Mouse (Mus musculus): ENCODE results near the gene Sema6b. TPM values are rescaled to one million over a fixed set of nuclear protein-coding genes. Genes with fewer than 3 reads are reported as not detected.

Sema6b gene
- polyA plus RNA-seq, 1 experiment from 2014 or later, result 16.4 TPM

DNA sequence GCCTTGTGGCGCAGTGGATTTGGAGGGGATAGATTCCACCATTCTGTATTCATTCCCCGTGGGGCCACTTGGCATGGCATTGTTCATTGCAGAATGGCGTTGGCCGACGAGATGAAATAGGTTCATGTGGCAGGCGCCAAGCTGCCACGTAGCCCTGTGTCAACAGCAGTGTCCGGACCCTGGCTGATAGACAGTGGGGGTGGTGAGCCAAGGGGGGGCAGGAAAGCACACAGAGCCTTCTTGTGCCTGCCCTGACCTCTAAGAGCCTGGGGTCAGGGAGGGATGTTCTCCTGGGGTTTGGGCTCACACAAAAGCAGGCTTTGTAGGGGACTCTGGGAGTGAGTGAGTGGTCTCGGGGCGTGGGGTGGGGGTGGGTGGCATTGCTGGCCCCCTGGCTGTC is 30.5 kb upstream of the Sema6b start:
- 18% methylated on average over 10 of the region's 10 CpGs for WGBS
- Histone ChIP-seq H3K4me3 (replicated peaks; ENCODE audit: low read depth, low read length) (no peak overlapping the region), H3K27ac (replicated peaks; ENCODE audit: low read depth, low read length) (no peak overlapping the region), H3K27me3 (ENCODE audit: control insufficient read depth, insufficient read depth, low read length) (no peaks in the 10 kb centered on the region), H3K4me2 (ENCODE audit: low read length) (no peak overlapping the region), H3K9me3 (ENCODE audit: control insufficient read depth, low read length) (no peaks in the 10 kb centered on the region), H3K4me1 (ENCODE audit: control insufficient read depth, insufficient read depth, low read length) (no peaks in the 10 kb centered on the region), H3K9ac (replicated peaks; ENCODE audit: low read length) (no peak overlapping the region; the same call in 1 of the 2 replicates), H3K36me3 (ENCODE audit: control insufficient read depth, insufficient read depth, low read length) (peaks cover 12% of the 10 kb centered on the region)
- ATAC-seq (ENCODE audit: low FRiP score, low TSS enrichment) (no peak), DNase-seq (peak; percentile 40)

DNA sequence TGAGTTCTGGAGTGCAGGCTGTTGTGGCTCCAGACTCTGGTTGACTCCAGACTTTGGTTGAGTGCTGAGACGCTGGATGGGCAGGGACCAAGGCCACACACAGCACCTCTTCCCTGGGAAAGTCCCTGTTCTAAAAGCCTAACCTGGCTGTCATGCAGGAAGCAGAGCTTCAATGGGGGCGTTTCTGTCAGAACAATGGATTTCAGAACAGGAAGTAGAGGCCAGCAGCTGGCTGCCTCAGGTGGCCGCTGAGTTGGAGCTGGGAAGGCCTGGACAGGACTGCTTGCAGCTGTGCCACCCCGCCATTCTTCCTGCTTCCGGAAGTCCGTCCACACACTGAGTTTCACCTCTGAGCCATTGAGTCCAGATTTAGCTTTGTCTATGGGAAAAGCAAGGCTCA is 29.7 kb upstream of the Sema6b start:
- Histone ChIP-seq H3K4me3 (replicated peaks; ENCODE audit: low read depth, low read length) (no peak overlapping the region), H3K9me3 (ENCODE audit: control insufficient read depth, low read length) (no peaks in the 10 kb centered on the region), H3K27me3 (ENCODE audit: control insufficient read depth, insufficient read depth, low read length) (no peaks in the 10 kb centered on the region), H3K27ac (replicated peaks; ENCODE audit: low read depth, low read length) (no peak overlapping the region), H3K9ac (replicated peaks; ENCODE audit: low read length) (no peak overlapping the region), H3K36me3 (ENCODE audit: control insufficient read depth, insufficient read depth, low read length) (peaks cover 4% of the 10 kb centered on the region; the same call in 1 of the 2 replicates), H3K4me1 (ENCODE audit: control insufficient read depth, insufficient read depth, low read length) (no peaks in the 10 kb centered on the region), H3K4me2 (ENCODE audit: low read length) (no peak overlapping the region)
- WGBS, result 70% methylated on average over 6 of the region's 6 CpGs
- ATAC-seq (ENCODE audit: low FRiP score, low TSS enrichment) (no peak), DNase-seq (no peak)

DNA sequence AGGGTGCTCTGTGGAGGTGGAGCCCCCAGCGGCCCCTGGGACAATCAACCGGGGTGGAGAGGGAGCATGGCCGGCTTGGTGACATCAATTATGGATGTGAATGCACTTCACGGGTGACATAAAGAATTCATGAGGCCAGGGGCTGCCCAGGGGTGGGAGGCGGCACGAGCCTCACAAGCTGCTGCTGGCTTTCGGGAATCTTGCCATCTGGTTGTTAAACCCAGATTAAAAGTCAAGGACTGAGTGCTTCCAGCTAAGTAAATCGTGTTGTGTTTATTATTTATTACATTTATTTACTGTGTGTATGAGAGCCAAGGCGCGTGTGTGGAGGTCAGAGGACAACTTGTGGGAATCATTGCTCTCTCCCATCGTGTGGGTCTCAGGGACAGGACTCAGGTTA is 25.5 kb upstream of the Sema6b start:
- peak overlapping the region; percentile 26; the same call in 1 of the 2 replicates for H3K27ac ChIP-seq (replicated peaks; ENCODE audit: low read depth, low read length)

DNA sequence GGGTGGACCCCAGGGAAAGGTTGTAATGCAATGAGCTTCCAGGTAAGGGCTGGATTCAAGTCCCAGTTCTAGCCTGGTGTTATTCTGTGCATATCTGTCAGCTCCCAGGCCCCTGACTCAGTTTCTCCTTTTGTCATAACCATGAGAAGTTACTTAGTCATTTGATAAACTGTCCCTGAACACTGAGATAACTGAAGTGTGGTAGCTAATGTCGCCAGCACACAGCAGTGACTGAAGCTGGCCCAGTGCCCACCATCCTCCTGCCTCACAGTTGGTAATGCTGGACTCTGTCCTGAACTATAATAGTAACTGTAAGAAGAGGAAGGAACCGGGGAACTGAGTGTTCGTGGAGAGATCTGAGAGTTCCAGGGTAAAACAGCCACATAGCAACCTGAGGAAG is 24.4 kb upstream of the Sema6b start:
- 84% methylated on average over 3 of the region's 3 CpGs for WGBS

More for the DNA sequence above, 25.5 kb upstream of the Sema6b start:
- ATAC-seq (ENCODE audit: low FRiP score, low TSS enrichment) (no peak; the same call in 1 of the 2 replicates), DNase-seq (peak; percentile 61)
- 36% methylated on average over 11 of the region's 11 CpGs for WGBS
- Histone ChIP-seq H3K9me3 (ENCODE audit: control insufficient read depth, low read length) (no peaks in the 10 kb centered on the region), H3K4me1 (ENCODE audit: control insufficient read depth, insufficient read depth, low read length) (peaks cover 6% of the 10 kb centered on the region), H3K4me3 (replicated peaks; ENCODE audit: low read depth, low read length) (no peak overlapping the region), H3K27me3 (ENCODE audit: control insufficient read depth, insufficient read depth, low read length) (no peaks in the 10 kb centered on the region; the same call in 1 of the 2 replicates), H3K4me2 (ENCODE audit: low read length) (no peak overlapping the region), H3K9ac (replicated peaks; ENCODE audit: low read length) (no peak overlapping the region), H3K36me3 (ENCODE audit: control insufficient read depth, insufficient read depth, low read length) (no peaks in the 10 kb centered on the region)

DNA sequence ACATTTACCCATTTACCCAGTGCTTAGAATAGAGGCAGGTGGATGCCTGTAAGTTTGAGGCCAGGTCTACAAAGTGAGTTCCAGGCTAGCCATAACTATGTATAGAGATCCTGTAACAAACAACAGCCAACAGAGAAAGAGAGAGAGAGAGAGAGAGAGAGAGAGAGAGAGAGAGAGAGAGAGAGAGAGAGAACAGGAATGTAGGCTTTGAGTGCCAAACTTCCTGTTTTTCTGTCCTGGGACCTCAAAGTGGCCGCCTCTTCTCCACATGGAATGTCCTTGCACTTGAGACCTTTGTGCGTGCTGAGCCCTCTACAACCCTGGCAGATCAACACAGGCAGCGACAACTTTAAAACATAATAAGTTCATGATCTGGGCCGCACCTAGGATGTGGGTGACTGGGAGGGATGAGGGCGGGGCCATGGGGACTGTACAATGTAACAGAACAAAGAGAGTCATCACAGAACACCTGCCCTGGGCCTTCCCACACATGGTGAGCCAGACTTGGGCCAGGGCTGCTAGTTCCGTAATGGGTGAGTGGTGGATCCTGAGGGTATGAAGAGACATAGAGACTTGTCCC is 23.5 kb upstream of the Sema6b start:
- no peak for DNase-seq
- H3K27me3 ChIP-seq (ENCODE audit: control insufficient read depth, insufficient read depth, low read length), result no peaks in the 10 kb centered on the region; the same call in 1 of the 2 replicates
- H3K4me3 ChIP-seq (replicated peaks; ENCODE audit: low read depth, low read length), result no peak overlapping the region
- H3K4me1 ChIP-seq (ENCODE audit: control insufficient read depth, insufficient read depth, low read length), result peaks cover 6% of the 10 kb centered on the region
- no peak overlapping the region for H3K27ac ChIP-seq (replicated peaks; ENCODE audit: low read depth, low read length)
- WGBS, result 82% methylated on average over 6 of the region's 6 CpGs
- no peaks in the 10 kb centered on the region for H3K36me3 ChIP-seq (ENCODE audit: control insufficient read depth, insufficient read depth, low read length)
- H3K4me2 ChIP-seq (ENCODE audit: low read length), result no peak overlapping the region
- H3K9me3 ChIP-seq (ENCODE audit: control insufficient read depth, low read length), result no peaks in the 10 kb centered on the region
- ATAC-seq (ENCODE audit: low FRiP score, low TSS enrichment), result no peak
- H3K9ac ChIP-seq (replicated peaks; ENCODE audit: low read length), result no peak overlapping the region

More for the DNA sequence above, 24.4 kb upstream of the Sema6b start:
- H3K27ac ChIP-seq (replicated peaks; ENCODE audit: low read depth, low read length), result no peak overlapping the region
- ATAC-seq (ENCODE audit: low FRiP score, low TSS enrichment) (no peak), DNase-seq (no peak)
- H3K4me2 ChIP-seq (ENCODE audit: low read length), result no peak overlapping the region
- H3K4me3 ChIP-seq (replicated peaks; ENCODE audit: low read depth, low read length), result no peak overlapping the region
- no peaks in the 10 kb centered on the region; the same call in 1 of the 2 replicates for H3K27me3 ChIP-seq (ENCODE audit: control insufficient read depth, insufficient read depth, low read length)
- no peaks in the 10 kb centered on the region for H3K9me3 ChIP-seq (ENCODE audit: control insufficient read depth, low read length)
- H3K9ac ChIP-seq (replicated peaks; ENCODE audit: low read length), result no peak overlapping the region
- peaks cover 6% of the 10 kb centered on the region for H3K4me1 ChIP-seq (ENCODE audit: control insufficient read depth, insufficient read depth, low read length)
- no peaks in the 10 kb centered on the region for H3K36me3 ChIP-seq (ENCODE audit: control insufficient read depth, insufficient read depth, low read length)

DNA sequence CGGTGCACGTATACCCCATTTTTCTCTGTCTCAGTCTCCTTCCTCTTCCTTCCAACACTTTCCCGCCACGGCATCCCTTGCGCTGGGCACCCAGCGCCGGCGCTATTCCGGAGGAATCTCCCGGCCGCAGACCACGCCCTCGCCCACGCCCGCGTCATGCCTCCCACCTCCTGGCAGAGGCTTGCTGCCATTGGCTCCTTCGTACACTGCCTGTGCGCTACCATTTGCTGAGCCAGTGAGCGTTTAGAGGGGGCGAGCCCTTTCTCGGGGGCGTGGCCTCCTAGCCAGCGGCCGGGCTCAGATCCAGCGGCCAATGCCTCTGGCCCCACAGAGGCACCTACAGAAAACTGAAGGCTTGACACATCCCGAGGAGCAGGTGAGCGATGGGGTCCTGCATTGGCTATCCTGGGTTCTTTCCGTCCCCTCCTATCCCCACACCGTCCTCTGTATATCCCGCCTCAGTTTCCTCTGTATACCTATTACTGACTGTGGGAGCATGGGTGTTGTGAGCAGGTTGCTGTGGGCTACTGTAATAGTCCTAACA is 22.2 kb upstream of the Sema6b start, which contains the start of gene Tnfaip8l1:
Tnfaip8l1 (plus strand) TSS at position 247 of the 544 bp plus-strand sequence.
- no peaks in the 10 kb centered on the region; the same call in 1 of the 2 replicates for H3K27me3 ChIP-seq (ENCODE audit: control insufficient read depth, insufficient read depth, low read length)
- H3K9me3 ChIP-seq (ENCODE audit: control insufficient read depth, low read length), result no peaks in the 10 kb centered on the region
- WGBS, result 1% methylated on average over 30 of the region's 30 CpGs
- peak within 1 kb of the TSS; percentile 61 for H3K9ac ChIP-seq (replicated peaks; ENCODE audit: low read length)
- peaks cover 6% of the 10 kb centered on the region for H3K4me1 ChIP-seq (ENCODE audit: control insufficient read depth, insufficient read depth, low read length)
- DNase-seq (peak; percentile 95), ATAC-seq (ENCODE audit: low FRiP score, low TSS enrichment) (peak; percentile 96)
- peak within 1 kb of the TSS; percentile 43 for H3K4me3 ChIP-seq (replicated peaks; ENCODE audit: low read depth, low read length)
- H3K36me3 ChIP-seq (ENCODE audit: control insufficient read depth, insufficient read depth, low read length), result no peaks in the 10 kb centered on the region
- H3K27ac ChIP-seq (replicated peaks; ENCODE audit: low read depth, low read length), result 0 out of 2 replicates have a peak within 1 kb of the TSS, but pooled peaks have one; percentile 13
- peak within 1 kb of the TSS; percentile 58 for H3K4me2 ChIP-seq (ENCODE audit: low read length)

DNA sequence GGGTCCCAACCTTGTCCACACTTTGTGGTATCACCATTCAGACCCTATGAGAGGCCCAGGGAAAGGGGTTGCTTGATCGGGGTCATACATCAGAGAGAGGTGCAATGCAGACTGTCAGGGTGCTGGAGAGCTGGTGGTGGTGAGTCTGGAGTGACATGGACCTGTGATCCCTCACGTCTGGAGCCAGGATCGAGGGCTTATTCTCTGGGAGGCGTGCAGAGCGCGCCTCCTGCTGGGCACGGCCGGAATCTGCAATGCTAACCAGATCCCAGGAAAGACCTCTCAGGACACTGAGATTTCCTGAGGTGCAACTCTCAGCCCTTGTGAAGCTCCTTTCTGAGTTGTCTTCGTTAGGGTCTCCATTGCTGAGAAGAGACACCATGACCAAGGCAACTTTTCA is 19.6 kb upstream of the Sema6b start:
- H3K27ac ChIP-seq (replicated peaks; ENCODE audit: low read depth, low read length), result no peak overlapping the region
- H3K4me1 ChIP-seq (ENCODE audit: control insufficient read depth, insufficient read depth, low read length), result peaks cover 6% of the 10 kb centered on the region
- H3K4me2 ChIP-seq (ENCODE audit: low read length), result no peak overlapping the region
- H3K4me3 ChIP-seq (replicated peaks; ENCODE audit: low read depth, low read length), result no peak overlapping the region
- H3K36me3 ChIP-seq (ENCODE audit: control insufficient read depth, insufficient read depth, low read length), result no peaks in the 10 kb centered on the region
- DNase-seq, result peak; percentile 83
- 3% methylated on average over 9 of the region's 9 CpGs for WGBS
- no peak overlapping the region for H3K9ac ChIP-seq (replicated peaks; ENCODE audit: low read length)
- no peaks in the 10 kb centered on the region for H3K9me3 ChIP-seq (ENCODE audit: control insufficient read depth, low read length)
- no peak for ATAC-seq (ENCODE audit: low FRiP score, low TSS enrichment)
- H3K27me3 ChIP-seq (ENCODE audit: control insufficient read depth, insufficient read depth, low read length), result no peaks in the 10 kb centered on the region; the same call in 1 of the 2 replicates

DNA sequence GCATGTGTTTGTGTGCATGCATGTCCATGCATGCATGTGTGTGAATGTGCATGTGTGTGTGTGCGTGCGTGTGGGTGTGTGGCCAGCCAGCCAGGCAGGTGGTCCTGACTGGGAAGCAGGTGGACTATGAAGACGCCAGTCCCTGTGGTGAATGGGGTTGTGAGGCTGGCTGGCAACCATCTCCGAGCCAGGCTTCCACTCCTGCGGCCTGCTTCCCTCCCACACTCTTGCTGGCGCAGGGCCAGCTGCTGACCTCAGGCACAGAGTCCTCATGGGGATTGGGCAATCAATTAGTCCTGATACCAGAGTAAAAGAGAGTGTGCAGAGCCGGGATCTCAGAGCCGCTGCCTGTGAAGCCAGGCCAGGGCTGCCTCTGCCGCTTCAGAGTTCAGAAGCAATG is 13.5 kb upstream of the Sema6b start:
- DNase-seq (peak; percentile 84), ATAC-seq (ENCODE audit: low FRiP score, low TSS enrichment) (peak; percentile 27; the same call in 1 of the 2 replicates)
- WGBS, result 24% methylated on average over 9 of the region's 9 CpGs
- H3K4me1 ChIP-seq (ENCODE audit: control insufficient read depth, insufficient read depth, low read length), result 0 out of 2 replicates have a peak, but pooled peaks cover 6% of the 10 kb centered on the region
- 0 out of 2 replicates have a peak overlapping the region, but pooled peaks have one; percentile 38 for H3K27ac ChIP-seq (replicated peaks; ENCODE audit: low read depth, low read length)
- H3K9ac ChIP-seq (replicated peaks; ENCODE audit: low read length), result no peak overlapping the region
- H3K36me3 ChIP-seq (ENCODE audit: control insufficient read depth, insufficient read depth, low read length), result no peaks in the 10 kb centered on the region
- H3K27me3 ChIP-seq (ENCODE audit: control insufficient read depth, insufficient read depth, low read length), result no peaks in the 10 kb centered on the region
- H3K4me3 ChIP-seq (replicated peaks; ENCODE audit: low read depth, low read length), result no peak overlapping the region
- no peak overlapping the region for H3K4me2 ChIP-seq (ENCODE audit: low read length)
- H3K9me3 ChIP-seq (ENCODE audit: control insufficient read depth, low read length), result no peaks in the 10 kb centered on the region

DNA sequence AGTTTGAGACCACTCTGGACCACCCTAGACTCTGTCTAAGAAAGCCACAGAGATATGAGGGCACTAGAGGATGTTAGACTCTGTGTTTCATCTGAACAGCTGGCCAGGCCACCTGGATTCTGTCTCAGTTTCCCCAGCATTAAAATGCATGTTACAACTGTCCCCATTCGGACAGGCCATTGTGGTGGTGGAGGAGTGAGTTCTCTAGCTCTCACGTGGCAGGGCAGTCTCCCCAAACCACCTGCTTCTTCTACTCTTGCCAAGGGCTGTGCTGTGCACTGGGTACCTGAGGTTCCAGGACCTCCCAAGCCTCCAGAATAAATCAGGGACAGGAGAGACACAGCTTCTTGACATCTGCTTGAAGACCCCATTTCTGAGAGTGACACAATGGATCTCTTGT is 9.8 kb upstream of the Sema6b start:
- H3K9ac ChIP-seq (replicated peaks; ENCODE audit: low read length), result no peak overlapping the region
- H3K27ac ChIP-seq (replicated peaks; ENCODE audit: low read depth, low read length), result no peak overlapping the region
- ATAC-seq (ENCODE audit: low FRiP score, low TSS enrichment), result no peak
- DNase-seq, result no peak
- no peaks in the 10 kb centered on the region for H3K36me3 ChIP-seq (ENCODE audit: control insufficient read depth, insufficient read depth, low read length)
- no peaks in the 10 kb centered on the region for H3K9me3 ChIP-seq (ENCODE audit: control insufficient read depth, low read length)
- H3K4me1 ChIP-seq (ENCODE audit: control insufficient read depth, insufficient read depth, low read length), result 0 out of 2 replicates have a peak, but pooled peaks cover 10% of the 10 kb centered on the region
- no peaks in the 10 kb centered on the region for H3K27me3 ChIP-seq (ENCODE audit: control insufficient read depth, insufficient read depth, low read length)
- no peak overlapping the region for H3K4me3 ChIP-seq (replicated peaks; ENCODE audit: low read depth, low read length)
- H3K4me2 ChIP-seq (ENCODE audit: low read length), result no peak overlapping the region
- 45% methylated on average over 2 of the region's 2 CpGs for WGBS
